Mouse (Mus musculus) bone marrow macrophage, adult 2 months (primary cell): ENCODE data around the gene Spns1. TPM values are rescaled to one million over a fixed set of nuclear protein-coding genes. Genes with fewer than 3 reads are reported as not detected.
"Not testable (repeated sequence)": the region's sequence is repeated elsewhere in the genome, so short reads cannot be mapped to it uniquely, and the experiment has no call there.

ENCODE experiments used
- H3K27ac ChIP-seq: 2 replicates; pipeline ENCODE4 v1.5.1; 2012; ENCODE audit warnings: low read depth, low read length; ENCODE audit not compliant: insufficient read depth
- H3K4me1 ChIP-seq: 2 replicates; pipeline ENCODE4 v1.6.1; 2012; ENCODE audit warnings: low read length; ENCODE audit not compliant: control insufficient read depth, insufficient read depth
- H3K4me3 ChIP-seq: 2 replicates; pipeline ENCODE4 v1.5.1; 2012; ENCODE audit warnings: mild to moderate bottlenecking, low read length, moderate library complexity; ENCODE audit not compliant: insufficient read depth
- CTCF ChIP-seq: IDR thresholded peaks from 2 replicates; pipeline ENCODE4 v1.5.1; 2012; ENCODE audit warnings: low read depth, mild to moderate bottlenecking, low read length, moderate library complexity
- POLR2A ChIP-seq: IDR thresholded peaks from 2 replicates; pipeline ENCODE4 v1.6.1; 2012; ENCODE audit warnings: mild to moderate bottlenecking, low read depth, low read length, borderline replicate concordance
- polyA plus RNA-seq: library from polyadenylated mRNA; stranded (reverse); fragments of >200 nt; gene quantifications from 2 replicates; pipeline ENCODE4 v1.2.4, GENCODE M21; 2012; ENCODE audit not compliant: missing spikeins, insufficient read depth, insufficient read length

Gene Spns1
- 41.1 and 41.8 TPM in 2 replicates for polyA plus RNA-seq

GRCm38 (mm10) chr7:126377278-126378158 lies at the start of gene Spns1:
TSS of gene Spns1 (minus strand) at chr7:126377450.
- TF ChIP-seq POLR2A (no peak), CTCF (peak; percentile 54)
- Histone ChIP-seq H3K4me1 (peaks cover 19% of the 10 kb centered on the region), H3K27ac (peak within 1 kb of the TSS; percentile 57), H3K4me3 (peak within 1 kb of the TSS; percentile 64)

DNA sequence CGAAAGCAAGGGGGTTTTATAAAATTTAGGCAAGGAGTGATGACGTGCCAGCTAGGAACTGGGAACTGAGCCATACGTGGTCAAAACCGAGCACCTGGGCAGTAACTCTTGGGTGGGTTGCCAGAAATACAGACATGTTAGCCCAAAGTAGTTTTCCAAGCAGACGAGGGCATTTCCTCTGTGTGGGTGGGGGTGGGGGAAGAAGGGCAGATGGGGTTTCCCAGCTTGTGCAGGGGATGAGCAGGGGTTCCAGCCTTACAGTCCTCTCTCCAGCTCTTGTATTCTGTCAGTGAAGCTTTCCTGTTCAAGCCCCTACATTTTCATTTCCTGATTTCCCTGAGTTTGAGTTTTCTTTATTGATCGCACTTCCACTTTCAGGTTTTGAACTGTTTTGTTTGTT lies 46.9 kb upstream of the Spns1 start:
- Histone ChIP-seq H3K4me3 (no peak overlapping the region), H3K4me1 (peaks cover 8% of the 10 kb centered on the region), H3K27ac (no peak overlapping the region)
- no peak for TF ChIP-seq CTCF
- TF ChIP-seq POLR2A: no peak

DNA sequence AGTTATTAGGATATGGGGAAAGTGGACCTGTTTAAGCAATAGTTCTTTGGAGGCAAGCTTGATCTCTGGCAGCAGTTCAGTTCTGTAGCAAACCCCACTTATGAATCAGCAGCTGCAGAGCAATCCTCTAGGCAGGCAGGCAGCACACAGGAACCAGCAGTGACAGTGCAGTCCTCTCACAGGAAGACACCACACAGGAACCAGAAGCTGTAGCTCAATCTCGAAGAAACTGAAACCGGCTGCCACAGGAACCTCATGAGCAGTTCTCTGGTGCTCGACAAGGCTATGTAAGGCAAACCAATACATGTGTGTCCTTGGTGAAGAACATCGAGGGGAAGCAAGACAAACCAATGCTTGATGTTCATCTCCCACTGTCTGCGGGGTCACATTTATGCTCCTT lies 44.5 kb upstream of the Spns1 start:
- TF ChIP-seq POLR2A (no peak), CTCF (no peak)
- H3K27ac ChIP-seq: no peak overlapping the region
- H3K4me1 ChIP-seq: peaks cover 8% of the 10 kb centered on the region
- H3K4me3 ChIP-seq: no peak overlapping the region

DNA sequence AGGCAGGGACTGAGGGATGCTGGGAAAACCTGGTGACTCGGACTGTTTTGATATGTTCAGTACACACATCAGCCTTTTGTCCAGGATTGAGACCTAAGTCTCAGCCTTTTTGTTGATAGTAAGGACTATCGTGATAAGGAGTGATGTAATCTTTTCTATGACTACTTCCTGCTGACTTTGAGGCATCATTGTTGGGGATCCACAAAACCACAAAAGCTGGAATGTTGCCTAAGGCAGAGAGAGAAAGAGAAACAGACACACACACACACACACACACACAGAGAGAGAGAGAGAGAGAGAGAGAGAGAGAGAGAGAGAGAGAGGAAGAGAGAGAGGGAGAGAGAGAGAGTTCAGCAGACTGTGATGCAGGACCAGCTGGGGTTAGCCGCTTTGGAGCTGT lies 41.2 kb upstream of the Spns1 start:
- no peak overlapping the region for H3K27ac ChIP-seq
- TF ChIP-seq POLR2A (no peak), CTCF (no peak)
- no peak overlapping the region for H3K4me3 ChIP-seq
- H3K4me1 ChIP-seq: peaks cover 3% of the 10 kb centered on the region; the same call in 1 of the 2 replicates

GRCm38 (mm10) chr7:126417606-126418005 lies 40.4 kb upstream of the Spns1 start:
- no peak overlapping the region for H3K27ac ChIP-seq
- H3K4me3 ChIP-seq: no peak overlapping the region
- peaks cover 3% of the 10 kb centered on the region; the same call in 1 of the 2 replicates for H3K4me1 ChIP-seq
- no peak for TF ChIP-seq CTCF
- no peak for TF ChIP-seq POLR2A

DNA sequence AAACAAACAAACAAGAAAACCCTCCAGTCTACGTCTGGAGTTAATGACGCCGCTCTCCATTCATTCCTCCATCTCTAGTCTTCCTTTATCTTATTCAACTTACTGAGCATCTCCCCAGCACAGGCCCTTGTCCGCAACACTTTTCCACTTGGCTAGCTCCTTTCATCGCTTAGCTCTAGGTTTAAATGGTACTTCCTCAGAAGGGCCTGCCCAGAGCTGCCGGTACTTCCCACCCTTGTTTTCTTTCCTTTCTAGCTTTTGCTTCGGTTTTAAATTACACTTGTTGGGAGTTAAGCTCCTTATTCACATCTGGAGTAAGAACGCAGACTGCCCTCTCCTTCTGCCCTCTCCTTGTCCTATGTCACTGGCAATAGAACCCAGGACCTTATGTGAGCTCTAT lies 39.8 kb upstream of the Spns1 start:
- Histone ChIP-seq H3K27ac (no peak overlapping the region), H3K4me3 (no peak overlapping the region), H3K4me1 (peaks cover 3% of the 10 kb centered on the region; the same call in 1 of the 2 replicates)
- TF ChIP-seq CTCF (no peak), POLR2A (no peak)

- Histone ChIP-seq H3K4me1 (peaks cover 3% of the 10 kb centered on the region; the same call in 1 of the 2 replicates), H3K4me3 (no peak overlapping the region), H3K27ac (no peak overlapping the region)
- TF ChIP-seq POLR2A (no peak), CTCF (no peak)
Measured at GRCm38 (mm10) chr7:126416615-126417014, 39.4 kb upstream of the Spns1 start.

DNA sequence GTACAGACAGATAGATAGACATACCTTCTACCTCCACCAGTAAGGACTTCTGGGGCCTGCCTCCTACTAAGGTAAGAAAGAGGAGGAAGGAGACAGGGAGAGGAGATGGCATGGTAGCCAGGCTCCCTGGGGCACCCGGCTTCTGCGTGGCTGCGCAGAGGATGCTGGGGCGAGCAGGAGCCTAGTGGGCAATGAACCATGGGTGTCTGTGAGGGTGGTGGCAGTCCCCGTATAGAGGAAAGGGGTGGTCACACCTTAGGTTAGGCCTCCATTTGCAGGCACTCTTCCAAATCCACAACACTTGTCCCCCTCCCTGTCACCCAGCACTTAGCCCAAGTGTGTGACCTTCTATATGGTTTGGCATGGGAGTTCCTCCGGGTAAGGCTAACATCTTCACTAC lies 37.5 kb upstream of the Spns1 start, which contains the start of gene Cd19:
TSS of gene Cd19 (minus strand) at position 165 of the 400 bp plus-strand sequence.
- H3K4me1 ChIP-seq: peaks cover 3% of the 10 kb centered on the region; the same call in 1 of the 2 replicates
- TF ChIP-seq POLR2A (no peak), CTCF (no peak)
- no peak within 1 kb of the TSS for H3K4me3 ChIP-seq
- H3K27ac ChIP-seq: no peak within 1 kb of the TSS

DNA sequence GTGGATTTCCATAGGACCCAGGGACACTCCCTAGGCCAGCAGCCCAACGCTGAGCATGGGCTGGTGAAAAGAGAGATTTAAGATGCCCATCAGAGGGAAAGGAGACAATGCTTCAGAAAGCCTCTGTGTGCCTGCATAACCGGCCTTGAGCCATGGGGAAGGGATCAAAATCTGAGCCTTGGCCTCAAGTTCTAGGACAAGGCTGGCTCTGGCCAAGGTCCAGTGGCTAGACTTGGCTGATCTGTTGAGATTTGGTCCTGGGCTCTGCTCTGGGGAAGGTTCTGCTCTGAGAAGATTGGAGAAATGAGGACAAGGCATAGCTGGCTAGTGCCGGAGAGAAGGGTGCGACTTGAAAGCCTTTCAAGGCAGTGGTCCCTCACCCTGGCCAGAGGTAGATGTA lies 33.8 kb upstream of the Spns1 start:
- TF ChIP-seq POLR2A (no peak), CTCF (no peak)
- Histone ChIP-seq H3K27ac (no peak overlapping the region), H3K4me3 (no peak overlapping the region), H3K4me1 (no peaks in the 10 kb centered on the region)

DNA sequence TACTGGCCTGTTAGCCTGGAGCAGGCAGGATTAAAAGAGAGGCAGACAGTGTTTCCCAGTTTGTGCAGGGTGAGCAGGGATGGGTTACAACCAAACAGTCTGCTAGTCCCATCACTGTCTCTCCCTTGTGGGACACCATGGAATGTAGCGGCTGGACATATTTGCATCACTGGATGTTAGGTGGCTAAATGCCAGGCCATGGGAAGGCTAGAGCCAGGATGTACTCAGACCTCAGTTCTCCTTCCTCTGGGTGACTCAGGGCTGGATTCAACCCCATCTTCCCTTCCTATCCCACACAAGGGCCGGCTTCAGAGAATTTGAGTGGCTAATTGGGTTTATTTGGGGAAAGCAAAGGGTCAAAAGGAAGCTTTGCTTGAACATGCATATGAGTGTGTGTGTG lies 31.4 kb upstream of the Spns1 start:
- H3K4me1 ChIP-seq: no peaks in the 10 kb centered on the region
- no peak overlapping the region for H3K4me3 ChIP-seq
- H3K27ac ChIP-seq: no peak overlapping the region
- no peak for TF ChIP-seq POLR2A

GRCm38 (mm10) chr7:126402518-126402917 lies 25.3 kb upstream of the Spns1 start:
- H3K27ac ChIP-seq, H3K4me1 ChIP-seq, H3K4me3 ChIP-seq: not testable (repeated sequence)
